Mouse (Mus musculus) thymus, adult 2 months (tissue): ENCODE data around the gene Sdc3.

Experiments
- CTCF ChIP-seq: fragments of 200-500 bp; IDR thresholded peaks from 2 replicates; pipeline ENCODE4 v1.5.1; 2012; ENCODE audit warnings: mild to moderate bottlenecking, control low read depth, low read length, moderate library complexity, borderline replicate concordance; ENCODE audit not compliant: control insufficient read depth, poor library complexity, insufficient read depth; ENCODE audit errors: extremely low read depth
- POLR2A ChIP-seq: fragments of 200-500 bp; IDR thresholded peaks from 2 replicates; pipeline ENCODE4 v1.6.1; 2012; ENCODE audit warnings: mild to moderate bottlenecking, low read length, control low read depth, moderate library complexity; ENCODE audit not compliant: control insufficient read depth, poor library complexity, insufficient read depth; ENCODE audit errors: extremely low read depth

GRCm38 (mm10) chr4:130857661-130858060 is 65.3 kb downstream of the Sdc3 start:
- no peak for TF ChIP-seq POLR2A
- TF ChIP-seq CTCF = no peak
